Mouse (Mus musculus) CH12.LX (cell line): ENCODE results near the gene Nav3. TPM values are rescaled to one million over a fixed set of nuclear protein-coding genes. Genes with fewer than 3 reads are reported as not detected.

Experiments used
- DNase-seq: peaks from one replicate; pipeline ENCODE4 v3.0.0-alpha.2; 2013; ENCODE audit errors: extremely low read depth
- H3K27ac ChIP-seq: 2 replicates; pipeline ENCODE4 v1.5.1; 2012; ENCODE audit warnings: low read depth, mild to moderate bottlenecking, control low read depth, moderate library complexity; ENCODE audit not compliant: insufficient read depth
- H3K27me3 ChIP-seq: replicated peaks from 2 replicates; pipeline ENCODE3; 2012; ENCODE audit warnings: inconsistent platforms
- H3K36me3 ChIP-seq, 2 experiments: replicated peaks in 1 of 2; 2 replicates each; pipeline versions ENCODE3 to v1.6.1; 2012; ENCODE audit warnings: inconsistent platforms in 1 of 2, low read length in 1 of 2, mild to moderate bottlenecking in 1 of 2, mixed read lengths in 1 of 2, moderate library complexity in 1 of 2; ENCODE audit not compliant: control insufficient read depth in 1 of 2, insufficient read depth in 1 of 2
- H3K4me1 ChIP-seq, 2 experiments: 2 replicates each; pipeline ENCODE4 v1.6.1; 2012; ENCODE audit warnings: inconsistent platforms in 1 of 2, moderate library complexity in 1 of 2; ENCODE audit not compliant: insufficient read depth in 2 of 2, control insufficient read depth in 1 of 2
- H3K4me2 ChIP-seq: 2 replicates; pipeline ENCODE4 v1.6.1; 2012; ENCODE audit warnings: low read depth, mild to moderate bottlenecking, control low read depth; ENCODE audit not compliant: poor library complexity, insufficient read depth, severe bottlenecking
- H3K4me3 ChIP-seq, 3 experiments: fragments of 150-350 bp in 1 of 3; sonication (generic) in 1 of 3; replicated peaks in 1 of 3; 2 replicates each; pipeline versions ENCODE3 to v1.5.1; 2011 to 2012; ENCODE audit warnings: low read depth in 2 of 3, low read length in 2 of 3, mild to moderate bottlenecking in 2 of 3, moderate library complexity in 2 of 3, control low read depth in 1 of 3, improper control_type of control experiment in 1 of 3, inconsistent platforms in 1 of 3, mixed read lengths in 1 of 3; ENCODE audit not compliant: poor library complexity in 1 of 3
- H3K79me2 ChIP-seq: replicated peaks from 2 replicates; pipeline ENCODE4 v1.6.1; 2012; ENCODE audit warnings: mild to moderate bottlenecking, moderate library complexity; ENCODE audit not compliant: control insufficient read depth, poor library complexity, insufficient read depth, severe bottlenecking; ENCODE audit errors: extremely low read depth
- H3K9ac ChIP-seq: 2 replicates; pipeline ENCODE4 v1.6.1; 2012; ENCODE audit warnings: low read depth, mild to moderate bottlenecking, control low read depth, moderate library complexity; ENCODE audit not compliant: insufficient read depth
- H3K9me3 ChIP-seq: replicated peaks from 2 replicates; pipeline ENCODE3; 2012; ENCODE audit warnings: low read length, inconsistent platforms, mixed read lengths
- BHLHE40 ChIP-seq: IDR thresholded peaks from 2 replicates; pipeline ENCODE4 v1.6.1; 2011; ENCODE audit warnings: mild to moderate bottlenecking, low read depth, low read length, improper control_type of control experiment
- CHD1 ChIP-seq: IDR thresholded peaks from 2 replicates; pipeline ENCODE4 v1.6.1; 2012; ENCODE audit warnings: low read depth, low read length, improper control_type of control experiment, inconsistent platforms
- CHD2 ChIP-seq: IDR thresholded peaks from 2 replicates; pipeline ENCODE4 v1.6.1; 2011; ENCODE audit warnings: low read length, improper control_type of control experiment
- CTCF ChIP-seq, 2 experiments: IDR thresholded peaks in 1 of 2; conservative IDR thresholded peaks in 1 of 2; 2 replicates each; pipeline ENCODE4 v1.5.1; 2011 to 2012; ENCODE audit warnings: low read depth in 2 of 2, low read length in 2 of 2, improper control_type of control experiment in 1 of 2, inconsistent platforms in 1 of 2, mild to moderate bottlenecking in 1 of 2, moderate library complexity in 1 of 2
- E2F4 ChIP-seq: IDR thresholded peaks from 2 replicates; pipeline ENCODE4 v1.6.1; 2011; ENCODE audit warnings: low read depth, low read length, improper control_type of control experiment; ENCODE audit not compliant: insufficient replicate concordance
- ELF1 ChIP-seq: IDR thresholded peaks from 2 replicates; pipeline ENCODE4 v1.6.1; 2014; ENCODE audit warnings: low read depth, mild to moderate bottlenecking, inconsistent platforms, low read length, improper control_type of control experiment
- EP300 ChIP-seq: IDR thresholded peaks from 2 replicates; pipeline ENCODE4 v1.6.1; 2011; ENCODE audit warnings: low read length, improper control_type of control experiment
- IRF4 ChIP-seq: IDR thresholded peaks from 2 replicates; pipeline ENCODE4 v1.6.1; 2014; ENCODE audit warnings: low read depth, mild to moderate bottlenecking, inconsistent platforms, low read length, improper control_type of control experiment
- JUND ChIP-seq: conservative IDR thresholded peaks from 2 replicates; pipeline ENCODE4 v1.6.1; 2011; ENCODE audit warnings: low read depth, low read length, improper control_type of control experiment
- MAZ ChIP-seq: IDR thresholded peaks from 2 replicates; pipeline ENCODE4 v1.6.1; 2012; ENCODE audit warnings: low read depth, mild to moderate bottlenecking, inconsistent platforms, low read length, improper control_type of control experiment, moderate library complexity
- MEF2A ChIP-seq: IDR thresholded peaks from 2 replicates; pipeline ENCODE4 v1.6.1; 2014; ENCODE audit warnings: low read depth, mild to moderate bottlenecking, inconsistent platforms, low read length, improper control_type of control experiment, borderline replicate concordance
- MXI1 ChIP-seq: IDR thresholded peaks from 2 replicates; pipeline ENCODE4 v1.6.1; 2011; ENCODE audit warnings: mild to moderate bottlenecking, low read depth, low read length, improper control_type of control experiment
- MYC ChIP-seq: IDR thresholded peaks from 2 replicates; pipeline ENCODE4 v1.6.1; 2011; ENCODE audit warnings: low read depth, mild to moderate bottlenecking, improper control_type of control experiment, low read length
- NELFE ChIP-seq: IDR thresholded peaks from 2 replicates; pipeline ENCODE4 v1.6.1; 2011; ENCODE audit warnings: low read depth, low read length, improper control_type of control experiment
- POLR2A ChIP-seq: IDR thresholded peaks from 2 replicates; pipeline ENCODE4 v1.6.1; 2011; ENCODE audit warnings: low read depth, mild to moderate bottlenecking, improper control_type of control experiment, low read length
- POLR2AphosphoS2 ChIP-seq: IDR thresholded peaks from 2 replicates; pipeline ENCODE4 v1.6.1; 2011; ENCODE audit warnings: low read depth, low read length, improper control_type of control experiment
- RAD21 ChIP-seq: IDR thresholded peaks from 2 replicates; pipeline ENCODE4 v1.6.1; 2011; ENCODE audit warnings: low read depth, mild to moderate bottlenecking, low read length, improper control_type of control experiment, moderate library complexity
- SMC3 ChIP-seq: IDR thresholded peaks from 2 replicates; pipeline ENCODE4 v1.6.1; 2011; ENCODE audit warnings: low read depth, low read length, improper control_type of control experiment
- USF1 ChIP-seq: IDR thresholded peaks from 2 replicates; pipeline ENCODE4 v1.6.1; 2014; ENCODE audit warnings: low read depth, mild to moderate bottlenecking, inconsistent platforms, low read length, improper control_type of control experiment
- ZC3H11A ChIP-seq: IDR thresholded peaks from 2 replicates; pipeline ENCODE4 v1.6.1; 2012; ENCODE audit warnings: low read depth, mild to moderate bottlenecking, inconsistent platforms, low read length, improper control_type of control experiment
- ZKSCAN1 ChIP-seq: IDR thresholded peaks from 2 replicates; pipeline ENCODE4 v1.6.1; 2012; ENCODE audit warnings: low read depth, inconsistent platforms, low read length, improper control_type of control experiment, borderline replicate concordance
- ZMIZ1 ChIP-seq: IDR thresholded peaks from 2 replicates; pipeline ENCODE4 v1.6.1; 2012; ENCODE audit warnings: low read depth, mild to moderate bottlenecking, inconsistent platforms, low read length, improper control_type of control experiment
- ZNF384 ChIP-seq: IDR thresholded peaks from 2 replicates; pipeline ENCODE4 v1.6.1; 2012; ENCODE audit warnings: low read depth, low read length, improper control_type of control experiment, inconsistent platforms
- dilution Hi-C: fragments of 300-500 bp; cut with MboI; formaldehyde crosslinking; loops from 2 replicates; pipeline ENCODE4 v1.14.3; 2020; ENCODE audit warnings: low sequenced_read_pairs; ENCODE audit not compliant: extremely low pct_unique_long_range_greater_than_20kb, extremely low pct_ligation_motif_present
- in situ Hi-C: fragments of 300-500 bp; cut with MboI; formaldehyde crosslinking; loops from 3 replicates; pipeline ENCODE4 v1.14.3; 2019; ENCODE audit warnings: low sequenced_read_pairs, low pct_ligation_motif_present, low pct_unique_long_range_greater_than_20kb, mixed read lengths
- polyA plus RNA-seq: library from polyadenylated mRNA; unstranded; fragments of >175 nt; gene quantifications from 2 replicates; pipeline ENCODE4 v1.2.1, GENCODE M21; 2012; ENCODE audit warnings: low read depth; ENCODE audit not compliant: insufficient read length
- total RNA-seq, 2 experiments: library from RNA; depleted of rRNA; stranded (reverse); fragments of 300-350 nt in 1 of 2; fragments of >200 nt in 1 of 2; gene quantifications; 2 replicates each; pipeline ENCODE4 v1.2.3; 2012 to 2014

Nav3 gene
- total and polyA plus RNA-seq, 3 experiments: 0.03 TPM; not detected in 2

DNA sequence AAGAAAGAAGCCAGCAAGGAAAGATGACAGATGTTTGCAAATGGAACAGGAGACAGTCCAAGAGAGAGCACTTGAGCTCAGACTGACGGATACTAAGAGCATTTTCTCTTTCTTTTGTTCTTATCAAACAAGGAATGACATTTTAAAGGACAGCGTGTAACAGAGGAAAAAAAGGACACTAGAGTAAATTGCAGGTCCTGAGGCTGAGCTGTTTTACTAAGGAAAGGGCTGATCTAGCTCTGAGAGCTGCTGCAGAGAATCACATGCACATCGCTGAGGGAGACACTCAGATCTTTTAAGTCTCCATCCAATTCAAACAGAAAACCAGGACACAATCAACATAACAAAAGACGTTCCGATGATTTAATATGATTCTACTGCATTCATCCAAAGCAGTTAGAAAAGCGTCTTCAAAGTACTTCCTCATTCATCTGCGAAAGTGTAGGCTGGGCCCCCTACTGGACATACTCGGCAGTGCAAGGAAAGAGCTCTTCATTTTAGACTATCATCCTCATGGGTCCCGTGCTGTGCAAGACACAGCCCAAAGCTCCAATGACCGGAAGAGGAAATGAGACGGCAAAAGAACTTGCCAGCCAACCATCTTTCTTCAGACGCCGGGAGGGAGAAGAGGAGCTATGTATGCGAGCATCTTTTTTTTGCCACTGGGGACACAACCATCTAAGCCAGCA, 791.2 kb downstream of the Nav3 start:
- Histone ChIP-seq H3K9ac (no peak overlapping the region), H3K36me3 (no peaks in the 10 kb centered on the region), H3K79me2 (no peaks in the 10 kb centered on the region), H3K27ac (no peak overlapping the region), H3K4me2 (no peak overlapping the region), H3K4me3 (no peak overlapping the region), H3K4me1 (peaks cover 0 to 2% of the 10 kb centered on the region in 2 experiments; a peak in 1 of 4 replicates), H3K27me3 (no peaks in the 10 kb centered on the region), H3K9me3 (no peaks in the 10 kb centered on the region)
- TF ChIP-seq CTCF (conservative IDR thresholded peaks at IDR 0.05 in 1 of 2, IDR thresholded peaks at IDR 0.05 in 1 of 2; ENCODE audit: low read depth in 2 of 2, low read length in 2 of 2) (peak; percentile 57 to 87), BHLHE40 (no peak), NELFE (no peak), IRF4 (no peak), SMC3 (peak; percentile 6; the same call in 1 of the 2 replicates), POLR2A (no peak), EP300 (no peak), USF1 (no peak), MXI1 (no peak), POLR2AphosphoS2 (no peak), ZNF384 (no peak), ELF1 (peak; percentile 49; the same call in 1 of the 2 replicates), RAD21 (peak; percentile 27), E2F4 (no peak), MAZ (no peak), JUND (no peak), ZC3H11A (no peak)
- in situ Hi-C loops (no loop called here), dilution Hi-C loops (no loop called here)
- peak; percentile 79 for DNase-seq

DNA sequence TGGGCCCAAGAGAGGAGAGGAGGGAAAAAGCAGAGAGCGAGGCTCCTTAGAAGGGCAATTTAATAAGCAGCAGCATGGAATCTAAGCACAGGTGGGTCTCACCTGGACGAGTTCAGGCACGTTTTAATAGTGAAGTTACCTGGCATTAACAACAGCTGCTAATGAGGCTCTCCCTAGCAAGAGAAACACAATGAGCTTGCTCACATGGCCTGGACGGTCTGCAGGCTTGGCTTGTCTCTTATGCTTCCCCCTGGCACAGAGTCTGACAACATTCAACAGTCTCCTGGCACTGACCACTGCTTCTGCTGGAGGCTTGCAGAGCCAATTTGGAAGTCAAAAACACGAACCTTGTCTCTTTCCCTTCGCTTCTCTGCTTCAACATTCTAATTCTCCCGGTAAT, 804.5 kb downstream of the Nav3 start:
- Histone ChIP-seq H3K4me1 (no peaks in the 10 kb centered on the region), H3K9ac (no peak overlapping the region), H3K27me3 (no peaks in the 10 kb centered on the region), H3K27ac (no peak overlapping the region), H3K4me2 (no peak overlapping the region), H3K79me2 (no peaks in the 10 kb centered on the region), H3K9me3 (no peaks in the 10 kb centered on the region), H3K4me3 (no peak overlapping the region), H3K36me3 (no peaks in the 10 kb centered on the region)
- in situ Hi-C loops (no loop called here), dilution Hi-C loops (no loop called here)
- TF ChIP-seq ZMIZ1 (no peak), CHD2 (no peak), ZNF384 (no peak), CTCF (conservative IDR thresholded peaks at IDR 0.05 in 1 of 2, IDR thresholded peaks at IDR 0.05 in 1 of 2; ENCODE audit: low read depth in 2 of 2, low read length in 2 of 2) (no peak), POLR2A (no peak), MYC (no peak), E2F4 (no peak), CHD1 (no peak), POLR2AphosphoS2 (no peak), ELF1 (no peak), SMC3 (no peak), ZKSCAN1 (no peak), MEF2A (no peak)
- no peak for DNase-seq
